Mouse (Mus musculus) MEL (cell line): ENCODE measurements at regions not wholly inside any gene's neighbourhood (a gene's known extent, or its start where the extent isn't known, plus 50 kb on each side); places are given as distances from the start of the nearest gene placed in this dataset.

Source experiments
- DNase-seq: peaks from one replicate; pipeline ENCODE4 v3.0.0; 2011; ENCODE audit warnings: low read depth, low spot score
- H3K27ac ChIP-seq: 2 replicates; pipeline ENCODE4 v1.5.1; 2012; ENCODE audit warnings: low read depth, mild to moderate bottlenecking, control low read depth, low read length, moderate library complexity; ENCODE audit not compliant: control insufficient read depth
- H3K27me3 ChIP-seq, 2 experiments: fragments of 150-350 bp in 1 of 2; sonication (generic) in 1 of 2; 2 replicates each; pipeline ENCODE4 v1.6.1; 2012; ENCODE audit warnings: low read length in 2 of 2, mild to moderate bottlenecking in 2 of 2, improper control_type of control experiment in 1 of 2, moderate library complexity in 1 of 2; ENCODE audit not compliant: insufficient read depth in 2 of 2, control insufficient read depth in 1 of 2
- H3K36me3 ChIP-seq, 2 experiments: 2 replicates each; pipeline ENCODE4 v1.6.1; 2012 to 2014; ENCODE audit warnings: low read length in 2 of 2, improper control_type of control experiment in 1 of 2, inconsistent platforms in 1 of 2, mild to moderate bottlenecking in 1 of 2; ENCODE audit not compliant: insufficient read depth in 2 of 2, control insufficient read depth in 1 of 2
- H3K4me1 ChIP-seq, 2 experiments: fragments of 150-350 bp in 1 of 2; sonication (generic) in 1 of 2; 2 replicates each; pipeline ENCODE4 v1.6.1; 2012; ENCODE audit warnings: low read length in 2 of 2, improper control_type of control experiment in 1 of 2, mild to moderate bottlenecking in 1 of 2; ENCODE audit not compliant: insufficient read depth in 2 of 2, control insufficient read depth in 1 of 2
- H3K4me3 ChIP-seq, 2 experiments: fragments of 150-350 bp in 1 of 2; sonication (generic) in 1 of 2; 2 replicates each; pipeline ENCODE4 v1.5.1; 2012; ENCODE audit warnings: low read depth in 2 of 2, low read length in 2 of 2, mild to moderate bottlenecking in 2 of 2, moderate library complexity in 2 of 2, control low read depth in 1 of 2, improper control_type of control experiment in 1 of 2; ENCODE audit not compliant: control insufficient read depth in 1 of 2, insufficient read depth in 1 of 2
- H3K79me2 ChIP-seq: 2 replicates; pipeline ENCODE4 v1.6.1; 2012; ENCODE audit warnings: mild to moderate bottlenecking, low read length, moderate library complexity; ENCODE audit not compliant: control insufficient read depth, poor library complexity, insufficient read depth
- H3K9ac ChIP-seq: 2 replicates; pipeline ENCODE4 v1.6.1; 2012; ENCODE audit warnings: low read depth, mild to moderate bottlenecking, control low read depth, low read length, moderate library complexity; ENCODE audit not compliant: control insufficient read depth, poor library complexity, severe bottlenecking
- H3K9me3 ChIP-seq: fragments of 150-350 bp; sonication (generic); replicated peaks from 2 replicates; pipeline ENCODE4 v1.6.1; 2012; ENCODE audit warnings: mild to moderate bottlenecking, low read length, improper control_type of control experiment, moderate library complexity; ENCODE audit not compliant: insufficient read depth
- CHD1 ChIP-seq: IDR thresholded peaks from 2 replicates; pipeline ENCODE4 v1.6.1; 2012; ENCODE audit warnings: low read depth, mild to moderate bottlenecking, inconsistent platforms, low read length, improper control_type of control experiment
- KAT2A ChIP-seq: conservative IDR thresholded peaks from 2 replicates; pipeline ENCODE4 v1.6.1; 2012; ENCODE audit warnings: low read depth, low read length, improper control_type of control experiment, inconsistent platforms
- MXI1 ChIP-seq: IDR thresholded peaks from 2 replicates; pipeline ENCODE4 v1.6.1; 2011; ENCODE audit warnings: mild to moderate bottlenecking, low read depth, low read length, improper control_type of control experiment
- NELFE ChIP-seq: IDR thresholded peaks from 2 replicates; pipeline ENCODE4 v1.6.1; 2011; ENCODE audit warnings: low read depth, low read length, improper control_type of control experiment
- POLR2AphosphoS2 ChIP-seq: IDR thresholded peaks from 2 replicates; pipeline ENCODE4 v1.6.1; 2011; ENCODE audit warnings: low read length, improper control_type of control experiment
- TAL1 ChIP-seq: IDR thresholded peaks from 2 replicates; pipeline ENCODE4 v1.6.1; 2012; ENCODE audit warnings: mild to moderate bottlenecking, inconsistent platforms, low read length, moderate library complexity, mixed read lengths
- TCF12 ChIP-seq: IDR thresholded peaks from 2 replicates; pipeline ENCODE4 v1.6.1; 2014; ENCODE audit warnings: low read depth, mild to moderate bottlenecking, inconsistent platforms, low read length, improper control_type of control experiment, moderate library complexity
- USF2 ChIP-seq, 2 experiments: IDR thresholded peaks; 2 replicates each; pipeline ENCODE4 v1.6.1; 2011 to 2012; ENCODE audit warnings: improper control_type of control experiment in 2 of 2, low read length in 2 of 2, borderline replicate concordance in 1 of 2, inconsistent platforms in 1 of 2, low read depth in 1 of 2, mild to moderate bottlenecking in 1 of 2; ENCODE audit not compliant: insufficient read depth in 1 of 2
- ZNF384 ChIP-seq: IDR thresholded peaks from 2 replicates; pipeline ENCODE4 v1.6.1; 2012; ENCODE audit warnings: low read depth, mild to moderate bottlenecking, inconsistent platforms, low read length, improper control_type of control experiment

- DNase-seq, result no peak
- Histone ChIP-seq H3K9me3 (no peaks in the 10 kb centered on the region), H3K9ac (no peak overlapping the region), H3K27ac (no peak overlapping the region), H3K4me1 (no peaks in the 10 kb centered on the region), H3K79me2 (no peaks in the 10 kb centered on the region), H3K36me3 (no peaks in the 10 kb centered on the region), H3K27me3 (no peaks in the 10 kb centered on the region), H3K4me3 (no peak overlapping the region)
- no peak for TF ChIP-seq TAL1
- TF ChIP-seq POLR2AphosphoS2, result no peak
- TF ChIP-seq KAT2A, result no peak
- no peak for TF ChIP-seq USF2 (IDR thresholded peaks at IDR 0.05; ENCODE audit: borderline replicate concordance in 1 of 2, insufficient read depth in 1 of 2, low read depth in 1 of 2, low read length in 2 of 2)
- no peak for TF ChIP-seq NELFE
- no peak for TF ChIP-seq ZNF384
- no peak for TF ChIP-seq CHD1
- TF ChIP-seq TCF12, result no peak
- no peak for TF ChIP-seq MXI1
Observed at GRCm38 (mm10) chr17:76451296-76451834, 899.6 kb upstream of the Fam98a start.
